Mouse (Mus musculus) heart, adult 2 months (tissue): ENCODE measurements around the gene Zfhx3. TPM values are rescaled to one million over a fixed set of nuclear protein-coding genes. Genes with fewer than 3 reads are reported as not detected.

Experiments
- DNase-seq, 2 experiments: peaks; one replicate each; pipeline ENCODE4 v3.0.0; 2021
- H3K27ac ChIP-seq: fragments of 200-600 bp; 2 replicates; pipeline ENCODE4 v1.8.1; 2022
- H3K27me3 ChIP-seq: fragments of 200-500 bp; 2 replicates; pipeline ENCODE4 v1.6.1; 2012; ENCODE audit warnings: mild to moderate bottlenecking, low read length, inconsistent platforms, mixed read lengths; ENCODE audit not compliant: control insufficient read depth, insufficient read depth
- H3K36me3 ChIP-seq: fragments of 200-500 bp; 2 replicates; pipeline ENCODE4 v1.6.1; 2012; ENCODE audit warnings: low read length, inconsistent platforms; ENCODE audit not compliant: control insufficient read depth, insufficient read depth
- H3K4me1 ChIP-seq: fragments of 200-500 bp; 2 replicates; pipeline ENCODE4 v1.6.1; 2011; ENCODE audit warnings: low read length; ENCODE audit not compliant: control insufficient read depth, insufficient read depth
- H3K4me3 ChIP-seq: fragments of 200-600 bp; 2 replicates; pipeline ENCODE4 v1.8.1; 2022
- H3K79me2 ChIP-seq: fragments of 200-500 bp; replicated peaks from 2 replicates; pipeline ENCODE4 v1.6.1; 2012; ENCODE audit warnings: mild to moderate bottlenecking, inconsistent platforms, low read length, moderate library complexity, mixed read lengths; ENCODE audit not compliant: control insufficient read depth, insufficient read depth
- H3K9ac ChIP-seq: fragments of 200-500 bp; 2 replicates; pipeline ENCODE4 v1.6.1; 2012; ENCODE audit warnings: low read depth, mild to moderate bottlenecking, control low read depth, inconsistent platforms, low read length, mixed read lengths
- CTCF ChIP-seq: fragments of 200-600 bp; IDR thresholded peaks from 2 replicates; pipeline ENCODE4 v1.8.1; 2022; ENCODE audit warnings: antibody characterized with exemption, mild to moderate bottlenecking, moderate library complexity
- EP300 ChIP-seq: fragments of 200-500 bp; IDR thresholded peaks from 2 replicates; pipeline ENCODE4 v1.6.1; 2011; ENCODE audit warnings: low read depth, low read length, control low read depth; ENCODE audit not compliant: insufficient read depth
- POLR2A ChIP-seq: fragments of 200-500 bp; IDR thresholded peaks from 2 replicates; pipeline ENCODE4 v1.6.1; 2011; ENCODE audit warnings: mild to moderate bottlenecking, low read depth, low read length, control low read depth; ENCODE audit not compliant: insufficient read depth
- WGBS: fragments of 180-500 bp; shearing (Covaris S2); methylation state at CpG from one replicate; pipeline ENCODE4 v1.1.7; 2018; 5-methylcytosine and 5-hydroxymethylcytosine counted together
- intact Hi-C: fragments of 180-260 bp; cut with DNase I; formaldehyde crosslinking; loops from one replicate; pipeline ENCODE4 v1.15.1; 2025
- polyA plus RNA-seq: library from polyadenylated mRNA; depleted of rRNA; stranded (reverse); fragments of >200 nt; gene quantifications from 2 replicates; pipeline ENCODE4 v1.2.3, GENCODE M21; 2012
- total RNA-seq, 2 experiments: library from RNA; stranded (reverse); gene quantifications; 2 replicates each; pipeline ENCODE4 v1.2.3; 2021

Zfhx3 gene
- total and polyA plus RNA-seq, 3 experiments: 1.8 to 8.3 (median 6.9) TPM

DNA sequence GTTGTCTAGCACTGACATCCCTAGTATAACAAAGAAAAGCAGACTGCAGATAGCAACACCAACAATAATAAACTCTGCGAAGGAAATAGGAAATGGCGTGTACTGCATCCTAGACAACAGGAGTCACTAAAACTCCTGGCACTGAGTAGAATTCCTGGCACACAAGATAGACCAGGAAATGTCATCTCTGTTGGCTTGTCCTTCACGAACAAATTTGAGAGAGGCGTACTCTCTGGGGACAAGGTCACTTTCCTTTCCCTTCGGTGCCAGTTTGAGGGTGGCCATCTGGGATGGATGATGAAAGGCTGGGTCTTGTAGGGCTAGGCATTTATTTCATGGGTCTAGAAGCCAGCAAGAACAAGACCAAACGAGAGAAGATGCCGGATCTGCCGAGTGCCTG lies 708.4 kb downstream of the Zfhx3 start:
- DNase-seq: no peak
- intact Hi-C loops: no loop called here
- H3K27ac ChIP-seq: no peak overlapping the region
- H3K36me3 ChIP-seq: no peaks in the 10 kb centered on the region
- no peaks in the 10 kb centered on the region for H3K79me2 ChIP-seq
- no peak overlapping the region for H3K9ac ChIP-seq
- no peak for TF ChIP-seq CTCF
- no peak for TF ChIP-seq EP300
- no peak overlapping the region for H3K4me3 ChIP-seq
- WGBS: 51% methylated on average over 8 of the region's 8 CpGs
- peaks cover 1% of the 10 kb centered on the region for H3K4me1 ChIP-seq
- no peaks in the 10 kb centered on the region for H3K27me3 ChIP-seq

DNA sequence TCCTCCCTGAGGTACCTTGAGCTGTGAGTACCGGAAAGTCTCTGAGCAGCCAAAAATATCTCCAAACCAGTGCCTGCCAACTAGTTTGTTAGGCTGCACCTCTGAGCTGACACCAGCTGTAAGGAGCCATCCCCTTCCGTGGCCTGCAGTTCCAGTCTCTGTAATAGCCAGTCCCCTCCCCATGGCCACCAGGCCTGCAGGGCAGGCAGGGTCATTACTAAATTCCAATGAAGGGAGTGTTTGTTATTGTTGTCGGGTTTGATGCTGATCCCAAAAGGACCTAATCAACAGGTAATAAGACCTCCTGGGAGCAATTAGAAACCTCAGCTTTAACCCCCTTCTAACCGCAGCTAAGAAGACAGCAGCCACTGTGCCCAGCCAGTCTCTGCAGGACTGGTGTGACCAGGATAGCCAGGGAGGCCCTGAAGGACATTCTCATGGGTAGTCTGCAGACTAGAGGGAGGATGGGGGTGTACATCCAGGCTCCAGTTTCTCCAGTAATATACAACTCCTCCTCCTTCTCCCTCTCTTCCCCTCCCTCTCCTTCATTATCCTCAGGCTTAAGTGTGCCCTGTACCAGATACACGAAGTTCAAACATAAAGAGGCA lies 719.1 kb downstream of the Zfhx3 start:
- no peak for DNase-seq
- 59% methylated on average over 5 of the region's 5 CpGs for WGBS
- no peaks in the 10 kb centered on the region for H3K79me2 ChIP-seq
- TF ChIP-seq CTCF (no peak), EP300 (no peak), POLR2A (no peak)
- no peaks in the 10 kb centered on the region for H3K36me3 ChIP-seq
- H3K27ac ChIP-seq: no peak overlapping the region
- H3K4me1 ChIP-seq: no peaks in the 10 kb centered on the region
- H3K9ac ChIP-seq: no peak overlapping the region
- intact Hi-C loops: no loop called here
- H3K27me3 ChIP-seq: no peaks in the 10 kb centered on the region
- no peak overlapping the region for H3K4me3 ChIP-seq

DNA sequence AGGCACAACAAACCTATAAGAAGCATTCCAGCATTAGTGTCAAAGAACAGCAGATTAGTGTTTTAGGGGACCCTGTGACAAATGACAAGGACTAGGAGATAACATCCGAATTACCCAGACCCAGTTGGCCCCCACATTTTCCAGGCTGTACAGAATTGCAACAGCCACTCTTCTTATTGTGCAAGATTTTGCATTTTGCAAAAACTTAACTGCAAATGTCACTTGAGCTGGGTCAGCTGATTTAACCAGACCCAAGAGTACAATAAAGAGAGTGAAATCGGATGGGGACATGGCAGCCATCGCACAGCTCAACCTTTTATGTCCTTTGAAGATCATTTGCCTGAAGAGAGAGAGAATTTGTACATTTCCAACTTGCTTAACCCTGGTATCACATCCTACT lies 720.3 kb downstream of the Zfhx3 start:
- Histone ChIP-seq H3K4me3 (no peak overlapping the region), H3K27me3 (no peaks in the 10 kb centered on the region), H3K79me2 (no peaks in the 10 kb centered on the region), H3K27ac (no peak overlapping the region), H3K9ac (no peak overlapping the region), H3K4me1 (no peaks in the 10 kb centered on the region), H3K36me3 (no peaks in the 10 kb centered on the region)
- DNase-seq: no peak
- WGBS: 77% methylated on average over 3 of the region's 3 CpGs
- no peak for TF ChIP-seq POLR2A
- TF ChIP-seq CTCF: no peak
- no peak for TF ChIP-seq EP300
- intact Hi-C loops: no loop called here

GRCm38 (mm10) chr8:108671939-108672515 lies 729.6 kb downstream of the Zfhx3 start:
- Histone ChIP-seq H3K27me3 (no peaks in the 10 kb centered on the region), H3K4me1 (no peaks in the 10 kb centered on the region), H3K79me2 (no peaks in the 10 kb centered on the region), H3K27ac (no peak overlapping the region), H3K36me3 (no peaks in the 10 kb centered on the region), H3K4me3 (no peak overlapping the region), H3K9ac (no peak overlapping the region)
- TF ChIP-seq CTCF (no peak), POLR2A (no peak), EP300 (no peak)
- WGBS: 89% methylated on average over 11 of the region's 11 CpGs
- intact Hi-C loops: no loop called here
- DNase-seq: no peak

GRCm38 (mm10) chr8:108675001-108675525 lies 732.6 kb downstream of the Zfhx3 start:
- H3K27ac ChIP-seq: no peak overlapping the region
- H3K79me2 ChIP-seq: no peaks in the 10 kb centered on the region
- H3K4me1 ChIP-seq: no peaks in the 10 kb centered on the region
- H3K4me3 ChIP-seq: no peak overlapping the region
- TF ChIP-seq CTCF (no peak), EP300 (no peak), POLR2A (no peak)
- intact Hi-C loops: no loop called here
- H3K27me3 ChIP-seq: no peaks in the 10 kb centered on the region
- no peak for DNase-seq
- 75% methylated on average over 17 of the region's 17 CpGs for WGBS
- H3K36me3 ChIP-seq: no peaks in the 10 kb centered on the region
- H3K9ac ChIP-seq: no peak overlapping the region

DNA sequence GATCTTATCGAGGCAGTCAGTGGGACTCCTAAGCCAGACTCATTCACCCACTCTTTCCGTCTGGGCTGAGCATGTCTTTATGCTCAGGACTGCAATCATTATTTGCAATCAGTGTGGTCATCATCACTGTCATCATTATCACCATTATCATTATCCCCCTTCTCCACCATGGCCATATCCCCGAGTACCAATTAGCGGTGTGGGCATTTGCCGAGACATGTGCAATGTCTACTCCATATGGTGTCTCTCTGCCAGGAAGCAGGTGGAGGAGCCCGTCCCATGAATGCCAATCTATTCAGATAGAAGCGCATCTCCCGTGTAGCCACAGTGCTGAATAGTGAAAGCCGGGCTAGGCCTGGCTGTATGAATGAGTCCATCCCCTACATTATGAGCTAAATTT lies 747.2 kb downstream of the Zfhx3 start:
- Histone ChIP-seq H3K36me3 (no peaks in the 10 kb centered on the region), H3K27me3 (no peaks in the 10 kb centered on the region), H3K4me1 (peaks cover 7% of the 10 kb centered on the region), H3K4me3 (no peak overlapping the region), H3K79me2 (no peaks in the 10 kb centered on the region), H3K27ac (no peak overlapping the region), H3K9ac (no peak overlapping the region)
- TF ChIP-seq POLR2A (no peak), EP300 (no peak), CTCF (no peak)
- DNase-seq: no peak
- WGBS: 93% methylated on average over 9 of the region's 9 CpGs
- intact Hi-C loops: loop anchor here (5.0 kb wide), 3 partner anchors 77 to 117 kb away; no protein-coding TSS in a partner anchor
